Mouse (Mus musculus) lung, embryonic 14.5 days (tissue): ENCODE results near the gene Prickle2. TPM values are rescaled to one million over a fixed set of nuclear protein-coding genes. Genes with fewer than 3 reads are reported as not detected.

Experiments
- ATAC-seq: fragments of 200-750 bp; cut with Nextera tagmentation; 2 replicates; pipeline ENCODE4 v1.8.0; 2017; ENCODE audit warnings: mild to moderate bottlenecking, moderate TSS enrichment, moderate library complexity; ENCODE audit not compliant: insufficient read depth
- DNase-seq: peaks from one replicate; pipeline ENCODE4 v3.0.0-alpha.2; 2015
- H3K27ac ChIP-seq: fragments of 300-500 bp; sonication (generic); 2 replicates; pipeline ENCODE4 v1.5.1; 2014; ENCODE audit warnings: low read depth, mild to moderate bottlenecking, moderate library complexity
- H3K27me3 ChIP-seq: fragments of 300-500 bp; sonication (generic); 2 replicates; pipeline ENCODE4 v1.6.1; 2014; ENCODE audit warnings: low read length, control low read depth; ENCODE audit not compliant: insufficient read depth
- H3K36me3 ChIP-seq: fragments of 300-500 bp; sonication (generic); 2 replicates; pipeline ENCODE4 v1.6.1; 2014; ENCODE audit warnings: control low read depth; ENCODE audit not compliant: insufficient read depth
- H3K4me1 ChIP-seq: fragments of 300-500 bp; sonication (generic); 2 replicates; pipeline ENCODE4 v1.6.1; 2014; ENCODE audit warnings: antibody characterized with exemption, control low read depth; ENCODE audit not compliant: insufficient read depth
- H3K4me2 ChIP-seq: fragments of 300-500 bp; sonication (generic); 2 replicates; pipeline ENCODE4 v1.6.1; 2014; ENCODE audit warnings: mild to moderate bottlenecking
- H3K4me3 ChIP-seq: fragments of 300-500 bp; sonication (generic); 2 replicates; pipeline ENCODE4 v1.5.1; 2014; ENCODE audit warnings: low read depth, low read length
- H3K9ac ChIP-seq: fragments of 300-500 bp; sonication (generic); 2 replicates; pipeline ENCODE4 v1.6.1; 2014
- H3K9me3 ChIP-seq: fragments of 300-500 bp; sonication (generic); 2 replicates; pipeline ENCODE4 v1.6.1; 2016; ENCODE audit warnings: low read depth, low read length, control low read depth
- CTCF ChIP-seq: IDR thresholded peaks from 2 replicates; pipeline ENCODE4 v1.5.1; 2016; ENCODE audit warnings: antibody characterized with exemption, low read depth
- WGBS: fragments of 180-500 bp; shearing (Covaris S2); extraction: QIAGEN DNeasy Blood & Tissue Kit; methylation state at CpG from one replicate; pipeline ENCODE4 v1.1.7; 2014; 5-methylcytosine and 5-hydroxymethylcytosine counted together
- polyA plus RNA-seq: library from polyadenylated mRNA; unstranded; fragments of >200 nt; fragmentation: Nextera tagmentation; extraction: Ambion mirVana; gene quantifications from 2 replicates; pipeline ENCODE4 v1.2.1, GENCODE M21; 2014

Gene Prickle2
- polyA plus RNA-seq, 1 experiment from 2014 or later = 11.0 TPM

- no peak overlapping the region for H3K27ac ChIP-seq
- no peaks in the 10 kb centered on the region for H3K27me3 ChIP-seq
- DNase-seq = no peak
- WGBS = 56% methylated on average over 2 of the region's 2 CpGs
- H3K9ac ChIP-seq = no peak overlapping the region
- H3K4me3 ChIP-seq = no peak overlapping the region
- H3K9me3 ChIP-seq = no peaks in the 10 kb centered on the region
- no peaks in the 10 kb centered on the region for H3K4me1 ChIP-seq
- TF ChIP-seq CTCF = no peak
- no peak for ATAC-seq
- H3K36me3 ChIP-seq = no peaks in the 10 kb centered on the region
- H3K4me2 ChIP-seq = no peak overlapping the region
Observed at GRCm38 (mm10) chr6:92648571-92648970, 57.4 kb downstream of the Prickle2 start.

- Histone ChIP-seq H3K27me3 (no peaks in the 10 kb centered on the region), H3K4me2 (no peak overlapping the region), H3K9ac (no peak overlapping the region), H3K4me1 (no peaks in the 10 kb centered on the region), H3K27ac (no peak overlapping the region), H3K36me3 (no peaks in the 10 kb centered on the region), H3K9me3 (no peaks in the 10 kb centered on the region), H3K4me3 (no peak overlapping the region)
- ATAC-seq = no peak
- DNase-seq = no peak
- TF ChIP-seq CTCF = no peak
- WGBS = 91% methylated on average over 1 of the region's 1 CpGs
Observed at GRCm38 (mm10) chr6:92642929-92643328, 63.0 kb downstream of the Prickle2 start.

GRCm38 (mm10) chr6:92641956-92642355 is 64.0 kb downstream of the Prickle2 start:
- no peak for TF ChIP-seq CTCF
- WGBS = 55% methylated on average over 7 of the region's 7 CpGs
- Histone ChIP-seq H3K4me3 (no peak overlapping the region), H3K27me3 (no peaks in the 10 kb centered on the region), H3K9me3 (no peaks in the 10 kb centered on the region), H3K4me1 (no peaks in the 10 kb centered on the region), H3K9ac (no peak overlapping the region), H3K36me3 (no peaks in the 10 kb centered on the region), H3K4me2 (no peak overlapping the region), H3K27ac (no peak overlapping the region)
- ATAC-seq (no peak), DNase-seq (peak; percentile 6)

- no peak overlapping the region for H3K27ac ChIP-seq
- ATAC-seq (no peak), DNase-seq (no peak)
- no peaks in the 10 kb centered on the region for H3K9me3 ChIP-seq
- WGBS = 76% methylated on average over 2 of the region's 2 CpGs
- no peaks in the 10 kb centered on the region for H3K27me3 ChIP-seq
- H3K36me3 ChIP-seq = no peaks in the 10 kb centered on the region
- H3K9ac ChIP-seq = no peak overlapping the region
- TF ChIP-seq CTCF = no peak
- H3K4me3 ChIP-seq = no peak overlapping the region
- H3K4me1 ChIP-seq = no peaks in the 10 kb centered on the region
- no peak overlapping the region for H3K4me2 ChIP-seq
Observed at GRCm38 (mm10) chr6:92640896-92641295, 65.1 kb downstream of the Prickle2 start.

GRCm38 (mm10) chr6:92636431-92636830 is 69.5 kb downstream of the Prickle2 start:
- H3K4me2 ChIP-seq = no peak overlapping the region
- DNase-seq (no peak), ATAC-seq (no peak)
- H3K27ac ChIP-seq = no peak overlapping the region
- H3K4me1 ChIP-seq = no peaks in the 10 kb centered on the region
- no peak overlapping the region for H3K9ac ChIP-seq
- no peaks in the 10 kb centered on the region for H3K27me3 ChIP-seq
- TF ChIP-seq CTCF = no peak
- WGBS = 42% methylated on average over 1 of the region's 1 CpGs
- H3K9me3 ChIP-seq = no peaks in the 10 kb centered on the region
- no peaks in the 10 kb centered on the region for H3K36me3 ChIP-seq
- no peak overlapping the region for H3K4me3 ChIP-seq

- no peak overlapping the region for H3K4me2 ChIP-seq
- no peaks in the 10 kb centered on the region for H3K36me3 ChIP-seq
- H3K4me3 ChIP-seq = no peak overlapping the region
- no peak overlapping the region for H3K9ac ChIP-seq
- DNase-seq = no peak
- no peaks in the 10 kb centered on the region for H3K9me3 ChIP-seq
- no peak overlapping the region for H3K27ac ChIP-seq
- WGBS = 59% methylated on average over 6 of the region's 6 CpGs
- no peak for ATAC-seq
- no peaks in the 10 kb centered on the region for H3K4me1 ChIP-seq
- H3K27me3 ChIP-seq = no peaks in the 10 kb centered on the region
- TF ChIP-seq CTCF = no peak
Observed at GRCm38 (mm10) chr6:92634876-92635468, 71.0 kb downstream of the Prickle2 start.

- Histone ChIP-seq H3K9me3 (no peaks in the 10 kb centered on the region), H3K4me3 (no peak overlapping the region), H3K9ac (no peak overlapping the region), H3K4me1 (no peaks in the 10 kb centered on the region), H3K27ac (no peak overlapping the region), H3K4me2 (no peak overlapping the region), H3K27me3 (no peaks in the 10 kb centered on the region), H3K36me3 (no peaks in the 10 kb centered on the region)
- no peak for ATAC-seq
- DNase-seq = no peak
- TF ChIP-seq CTCF = no peak
- 82% methylated on average over 2 of the region's 2 CpGs for WGBS
Observed at GRCm38 (mm10) chr6:92630991-92631390, 75.0 kb downstream of the Prickle2 start.

- no peak overlapping the region for H3K9ac ChIP-seq
- ATAC-seq (no peak), DNase-seq (no peak)
- no peaks in the 10 kb centered on the region for H3K9me3 ChIP-seq
- no peak overlapping the region for H3K27ac ChIP-seq
- H3K4me2 ChIP-seq = no peak overlapping the region
- no peaks in the 10 kb centered on the region for H3K36me3 ChIP-seq
- no peaks in the 10 kb centered on the region for H3K27me3 ChIP-seq
- no peaks in the 10 kb centered on the region for H3K4me1 ChIP-seq
- TF ChIP-seq CTCF = no peak
- no peak overlapping the region for H3K4me3 ChIP-seq
- 82% methylated on average over 3 of the region's 3 CpGs for WGBS
Observed at GRCm38 (mm10) chr6:92627711-92628110, 78.2 kb downstream of the Prickle2 start.
